Mouse (Mus musculus) splenic B cell, adult 2 months (primary cell): ENCODE data around the gene Glyr1.

Experiments
- DNase-seq: peaks from one replicate; pipeline ENCODE4 v3.0.0-alpha.2; 2011; ENCODE audit warnings: low read depth, low spot score
- H3K27me3 ChIP-seq: 2 replicates; pipeline ENCODE4 v1.6.1; 2012; ENCODE audit warnings: mild to moderate bottlenecking, low read length, moderate library complexity, mixed read lengths; ENCODE audit not compliant: control insufficient read depth, poor library complexity, insufficient read depth, severe bottlenecking
- H3K36me3 ChIP-seq: 2 replicates; pipeline ENCODE4 v1.6.1; 2012; ENCODE audit warnings: mild to moderate bottlenecking, low read length, moderate library complexity, mixed read lengths; ENCODE audit not compliant: control insufficient read depth, poor library complexity, insufficient read depth, severe bottlenecking

Gene Glyr1

DNA sequence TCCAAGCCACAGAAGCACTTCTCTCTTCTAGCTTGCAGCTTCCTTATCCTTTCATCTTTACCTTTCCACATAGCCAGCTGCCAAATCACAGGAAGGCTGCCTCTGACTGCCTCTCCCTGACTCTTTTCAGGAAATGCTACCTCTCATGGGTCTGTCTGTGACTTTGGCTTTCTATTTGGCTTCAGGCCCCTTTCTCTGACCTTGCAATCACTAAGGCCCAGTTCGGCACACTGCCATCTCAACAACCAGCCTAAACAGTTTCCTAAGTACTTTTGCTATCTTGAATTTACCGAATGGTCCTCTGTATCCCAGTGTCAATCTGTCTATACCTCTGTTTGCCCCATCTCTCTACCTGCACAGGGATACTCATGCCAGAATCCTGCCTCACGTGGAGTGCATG, 14.1 kb downstream of the Glyr1 start:
- H3K36me3 ChIP-seq: peaks cover 18% of the 10 kb centered on the region
- H3K27me3 ChIP-seq: no peaks in the 10 kb centered on the region
- no peak for DNase-seq

DNA sequence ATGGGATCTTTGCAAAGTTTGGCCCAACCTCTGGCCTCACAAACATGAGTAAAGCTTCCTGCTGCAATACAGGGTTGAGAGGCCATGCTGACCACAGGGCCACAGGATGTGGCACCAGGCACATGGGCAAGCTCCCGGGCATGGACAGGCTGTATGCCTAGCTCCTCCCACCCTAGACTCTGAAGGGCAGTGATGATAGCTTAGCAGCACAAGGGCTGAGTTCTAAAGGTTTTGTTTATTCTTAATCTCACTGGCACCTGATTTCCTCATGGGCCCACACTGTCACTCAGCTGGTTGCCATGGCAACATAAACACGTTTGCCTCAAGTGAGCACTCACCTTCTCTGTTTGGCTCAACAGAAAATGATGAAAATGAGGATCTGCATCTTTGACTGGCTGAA, 19.8 kb downstream of the Glyr1 start:
- no peaks in the 10 kb centered on the region for H3K27me3 ChIP-seq
- peak; percentile 62 for DNase-seq
- peaks cover 33% of the 10 kb centered on the region for H3K36me3 ChIP-seq

DNA sequence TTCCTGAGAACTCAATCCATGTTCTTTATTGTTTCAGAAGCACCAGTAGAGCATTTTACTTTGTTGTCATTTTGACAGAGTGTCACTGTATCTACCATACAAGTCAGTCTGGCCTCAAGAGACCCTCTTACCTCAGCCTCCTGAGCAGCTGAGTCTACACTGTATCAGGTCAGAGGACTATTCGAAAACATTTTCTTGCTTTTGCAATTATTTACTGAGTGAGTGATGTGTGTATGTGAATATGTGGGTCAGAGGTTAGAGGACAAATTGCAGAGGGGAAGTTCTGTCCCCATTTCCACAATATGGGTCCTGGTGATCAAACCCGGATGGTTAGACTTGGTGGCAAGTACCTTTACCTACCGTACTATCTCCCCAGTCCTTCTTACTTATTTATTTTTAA, 25.6 kb downstream of the Glyr1 start:
- H3K27me3 ChIP-seq: no peaks in the 10 kb centered on the region; the same call in 1 of the 2 replicates
- peaks cover 26% of the 10 kb centered on the region for H3K36me3 ChIP-seq
- DNase-seq: no peak

DNA sequence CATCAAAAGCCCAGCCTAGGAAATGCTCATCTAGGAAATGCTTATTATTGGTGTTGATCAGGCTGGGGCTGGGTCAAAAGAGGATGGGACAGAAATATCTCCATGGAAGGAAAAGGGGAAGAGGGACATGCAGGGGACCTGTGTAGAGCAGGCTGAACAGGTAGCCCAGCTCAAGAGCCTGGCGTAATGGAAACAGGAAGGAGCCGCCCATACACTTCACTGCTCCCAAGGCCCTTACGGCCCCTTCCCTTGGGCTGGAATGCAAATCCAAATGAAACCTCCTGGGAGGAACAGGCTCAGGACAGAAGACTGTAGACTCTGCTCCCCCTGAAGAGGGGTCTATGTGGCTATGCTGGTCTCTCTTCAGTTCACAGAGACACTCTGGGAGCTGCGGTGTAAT, 35.1 kb downstream of the Glyr1 start:
- no peaks in the 10 kb centered on the region for H3K27me3 ChIP-seq
- peak; percentile 29 for DNase-seq

DNA sequence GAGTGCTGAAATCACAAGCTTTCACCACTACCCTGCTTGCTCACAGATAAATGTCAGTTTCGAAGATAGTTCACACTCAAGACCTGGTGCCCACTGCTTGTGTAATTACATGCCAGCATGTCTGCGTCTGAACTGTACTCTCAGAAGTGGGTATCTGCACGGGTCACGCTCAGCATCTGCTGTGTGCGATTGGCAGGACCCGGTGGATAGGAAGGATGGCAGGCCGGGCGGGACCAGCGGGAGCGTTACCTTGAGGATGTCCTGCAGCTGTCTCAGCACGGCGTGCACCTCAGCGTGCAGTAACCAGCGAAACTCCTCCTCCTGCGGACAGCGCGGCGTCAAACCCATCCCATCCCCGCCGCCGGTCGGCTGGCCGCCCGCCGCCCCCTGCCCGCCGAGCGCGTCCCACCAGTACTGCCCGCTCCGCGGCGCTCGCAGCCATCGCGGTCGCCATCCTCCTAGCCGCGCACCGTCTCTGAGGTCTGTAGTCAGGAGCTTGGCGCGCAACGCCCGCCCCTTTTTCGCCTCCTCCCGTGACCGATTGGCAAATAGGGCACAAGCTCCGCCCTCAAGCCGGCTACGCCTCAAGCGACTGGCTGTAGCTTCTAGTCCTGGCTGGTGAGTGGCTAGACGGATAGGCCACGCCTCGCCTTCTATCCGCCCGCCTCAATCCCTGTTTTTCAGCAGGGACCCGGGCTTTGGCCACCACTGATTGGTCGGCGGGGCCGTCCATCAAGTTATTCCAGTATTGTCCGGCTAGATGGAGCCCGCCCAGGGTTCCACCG, 36.4 kb downstream of the Glyr1 start, which contains the start of gene Rogdi:
TSS of gene Rogdi (minus strand) at position 500 of the 785 bp plus-strand sequence.
- H3K36me3 ChIP-seq: peaks cover 2% of the 10 kb centered on the region
- H3K27me3 ChIP-seq: no peaks in the 10 kb centered on the region
- DNase-seq: peak; percentile 97

More for the DNA sequence above, 35.1 kb downstream of the Glyr1 start:
- peaks cover 7% of the 10 kb centered on the region for H3K36me3 ChIP-seq

DNA sequence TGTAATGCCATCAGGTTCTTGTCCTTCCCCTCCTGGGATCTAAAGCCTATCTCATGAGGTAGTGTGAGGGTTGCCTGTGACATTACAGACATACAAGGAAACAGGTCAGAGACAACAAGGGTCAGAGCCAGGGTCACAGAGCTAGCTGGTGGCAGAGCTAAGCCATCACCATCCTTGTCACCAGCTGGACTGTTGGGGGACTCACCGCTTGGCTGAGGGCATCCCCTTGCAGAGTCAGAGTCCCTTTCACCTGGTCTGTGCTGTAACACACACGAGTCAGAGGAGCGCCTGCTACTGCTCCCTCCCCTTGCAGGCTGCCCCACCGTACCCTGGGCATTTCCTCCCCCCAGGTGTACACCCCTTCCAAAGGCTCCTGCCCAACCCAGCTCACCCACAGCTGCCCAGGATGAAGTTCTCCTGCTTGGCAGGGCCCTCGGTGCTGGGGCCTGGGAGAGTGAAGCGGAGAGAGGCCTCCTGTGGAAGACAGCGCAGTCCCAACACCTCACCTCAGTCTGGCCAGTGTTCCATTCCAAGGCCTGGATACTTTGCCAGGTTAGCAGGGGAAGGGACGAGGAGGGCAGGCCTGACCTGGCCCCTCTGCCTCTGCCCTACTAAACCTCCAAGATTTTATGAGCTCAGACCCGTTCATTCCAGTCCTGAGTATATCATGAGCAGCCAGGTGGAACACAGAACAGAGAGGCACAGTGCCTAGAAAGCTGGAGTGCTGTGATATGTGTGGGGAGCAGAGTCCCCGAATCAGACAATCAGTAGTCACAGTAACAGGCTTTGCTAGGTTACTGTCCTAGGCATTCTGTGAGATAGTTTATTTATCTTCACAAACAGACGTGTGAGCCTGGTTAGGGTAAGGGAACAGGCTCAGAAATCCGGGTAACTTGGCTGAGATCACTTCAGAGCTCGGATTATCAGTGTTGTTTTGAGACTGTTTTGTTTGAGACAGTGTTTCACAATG, 37.3 kb downstream of the Glyr1 start:
- H3K36me3 ChIP-seq: peaks cover 1% of the 10 kb centered on the region
- H3K27me3 ChIP-seq: no peaks in the 10 kb centered on the region
- peak; percentile 13 for DNase-seq

DNA sequence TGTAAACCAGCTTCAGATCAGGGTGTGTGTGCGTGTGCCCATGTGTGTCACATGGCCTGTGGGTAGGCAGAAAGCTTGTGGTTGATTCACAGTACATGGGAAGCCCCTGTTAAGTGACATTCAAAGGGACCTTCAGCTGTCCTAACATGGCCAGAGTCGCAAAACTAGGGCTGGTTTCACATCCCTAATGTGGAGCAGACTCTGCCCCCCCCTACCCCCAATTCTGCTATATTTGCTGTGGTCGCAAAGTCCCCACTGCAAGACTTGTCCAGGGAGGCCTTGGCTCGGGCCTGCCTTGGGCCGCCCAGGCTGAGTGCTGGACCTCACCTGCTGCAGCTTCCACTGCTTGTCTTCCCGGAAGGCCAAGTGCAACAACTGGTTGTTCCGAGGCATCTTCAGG, 38.4 kb downstream of the Glyr1 start:
- peak; percentile 88 for DNase-seq
- H3K36me3 ChIP-seq: peaks cover 1% of the 10 kb centered on the region
- H3K27me3 ChIP-seq: no peaks in the 10 kb centered on the region

DNA sequence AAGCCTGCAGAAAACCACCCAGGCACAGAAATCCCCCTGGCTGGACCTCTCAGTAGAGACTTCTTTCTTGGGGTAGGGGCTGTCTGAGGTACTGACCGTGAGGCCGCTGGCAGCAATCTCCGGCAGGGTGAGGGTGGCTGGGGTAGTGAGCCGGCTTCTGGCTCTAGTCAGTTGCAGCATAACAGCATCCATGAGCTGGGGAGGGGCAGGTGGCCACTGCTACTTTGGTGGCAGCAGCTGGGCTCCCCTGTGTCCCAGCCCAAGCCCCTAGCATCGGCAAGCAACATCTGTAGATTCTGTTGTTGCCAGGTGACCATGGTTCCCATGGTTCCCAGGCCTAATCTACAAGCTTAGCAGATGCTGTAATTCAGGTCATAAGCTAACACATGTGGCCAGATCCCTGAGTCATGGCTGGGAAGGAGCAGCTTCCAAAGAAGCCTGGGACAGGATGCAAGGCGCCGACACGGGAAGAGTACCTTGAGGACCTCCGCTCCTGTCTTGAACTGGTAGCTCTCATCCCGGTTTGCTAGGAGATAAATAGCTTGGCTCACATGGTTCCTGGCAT, 39.2 kb downstream of the Glyr1 start:
- Histone ChIP-seq H3K27me3 (no peaks in the 10 kb centered on the region), H3K36me3 (peaks cover 1% of the 10 kb centered on the region)
- no peak for DNase-seq

DNA sequence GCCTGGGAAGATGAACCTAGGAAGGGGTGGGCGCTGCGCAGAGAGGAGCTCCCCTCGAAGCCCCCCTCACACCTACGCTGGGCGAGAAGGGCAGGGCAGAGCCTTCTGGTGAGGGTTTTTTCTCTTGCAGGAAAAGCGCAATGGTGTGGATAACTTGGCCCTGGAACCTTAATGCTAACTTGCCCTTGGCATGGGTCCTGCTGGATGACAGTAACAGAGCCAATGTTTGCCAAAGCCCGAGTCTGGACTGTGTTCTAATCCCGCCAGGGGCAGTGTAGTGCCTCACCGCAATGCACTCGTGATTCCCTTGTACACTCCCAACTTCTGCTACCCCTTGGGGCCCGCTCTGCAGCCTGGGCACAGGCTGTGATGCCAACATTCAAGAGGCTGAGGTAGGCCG, 41.6 kb downstream of the Glyr1 start:
- H3K36me3 ChIP-seq: no peaks in the 10 kb centered on the region; the same call in 1 of the 2 replicates
- no peak for DNase-seq
- H3K27me3 ChIP-seq: no peaks in the 10 kb centered on the region

DNA sequence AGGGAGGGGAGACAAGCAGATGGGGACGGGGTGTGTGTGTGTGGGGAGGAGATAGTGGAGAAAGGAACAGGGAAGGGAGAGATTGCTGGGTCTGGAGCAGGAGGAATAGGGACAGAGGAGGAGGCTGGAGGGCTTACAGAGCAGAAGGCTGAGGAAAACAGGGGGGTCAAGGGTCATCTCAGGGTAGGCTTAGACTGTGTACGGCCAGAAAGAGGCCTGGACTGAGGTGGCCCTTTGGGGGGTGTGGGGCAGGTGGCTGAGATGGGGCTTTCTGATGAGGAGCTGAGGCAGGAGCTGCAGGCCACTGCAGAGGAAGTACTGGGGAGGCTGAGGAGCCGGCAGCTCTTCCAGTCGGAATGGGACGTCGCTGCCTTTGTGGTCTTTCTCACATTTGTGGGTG, 42.2 kb downstream of the Glyr1 start:
- H3K27me3 ChIP-seq: no peaks in the 10 kb centered on the region
- H3K36me3 ChIP-seq: no peaks in the 10 kb centered on the region; the same call in 1 of the 2 replicates
- no peak for DNase-seq

DNA sequence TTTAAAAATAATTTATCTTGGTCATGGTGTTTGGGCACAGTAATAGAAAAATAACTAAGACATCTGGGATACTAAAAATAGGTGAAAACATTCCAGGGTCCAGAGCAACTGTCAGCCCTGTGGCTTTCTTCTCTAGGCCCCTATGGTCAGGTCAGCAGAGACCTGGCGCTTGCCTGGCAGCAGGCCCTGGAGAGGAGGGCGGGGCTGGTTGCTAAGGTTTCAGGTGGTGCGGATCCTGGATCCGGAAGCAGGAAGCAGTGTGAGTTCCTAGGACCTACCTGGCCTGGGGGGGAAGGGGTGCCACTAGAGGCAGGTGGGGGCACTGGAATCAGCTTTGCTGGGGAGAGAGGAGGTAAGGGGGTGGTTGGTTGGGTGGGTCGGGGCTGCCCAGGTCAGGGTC, 42.6 kb downstream of the Glyr1 start, which contains the start of gene Smim22:
TSS of gene Smim22 (plus strand) at position 222 of the 400 bp plus-strand sequence.
- Histone ChIP-seq H3K36me3 (no peaks in the 10 kb centered on the region; the same call in 1 of the 2 replicates), H3K27me3 (no peaks in the 10 kb centered on the region)
- no peak for DNase-seq

DNA sequence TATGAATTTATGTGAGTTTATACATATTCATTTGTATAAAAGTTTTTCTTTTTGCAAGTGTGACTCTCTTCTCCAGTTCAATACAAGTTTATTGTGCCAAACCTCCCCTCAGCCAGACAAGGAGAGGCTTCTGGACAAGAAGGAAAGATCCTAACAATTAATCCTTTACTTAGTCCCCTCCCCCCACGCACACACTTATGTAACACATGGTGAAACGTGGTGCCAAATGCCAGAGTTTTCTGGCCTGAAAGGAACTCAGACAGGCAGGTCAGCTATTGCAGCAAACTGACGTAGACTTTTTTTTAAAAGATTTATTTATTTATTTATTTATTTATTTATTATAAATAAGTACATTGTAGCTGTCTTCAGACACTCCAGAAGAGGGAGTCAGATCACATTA, 49.1 kb downstream of the Glyr1 start:
- no peak for DNase-seq
- Histone ChIP-seq H3K36me3 (no peaks in the 10 kb centered on the region), H3K27me3 (no peaks in the 10 kb centered on the region)

DNA sequence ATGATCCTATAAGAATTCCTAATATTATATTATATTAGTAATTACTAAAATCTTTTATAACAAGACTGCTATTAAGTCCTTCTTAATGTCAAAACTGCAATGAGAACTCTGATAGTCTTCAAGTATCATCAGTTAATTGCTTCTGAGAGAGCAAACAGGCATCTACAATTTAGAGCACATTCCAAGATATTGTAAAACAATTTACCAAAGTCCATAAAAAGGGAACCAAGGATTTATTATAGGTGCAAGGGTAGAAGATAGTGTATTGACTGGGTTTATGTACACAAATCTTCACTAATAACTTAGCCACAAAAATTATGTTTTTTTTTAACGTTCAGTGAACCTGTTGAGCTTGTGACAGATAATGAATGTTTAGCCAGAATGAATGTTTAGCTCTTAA, 50.7 kb downstream of the Glyr1 start:
- DNase-seq: no peak
- no peaks in the 10 kb centered on the region for H3K36me3 ChIP-seq
- H3K27me3 ChIP-seq: no peaks in the 10 kb centered on the region

DNA sequence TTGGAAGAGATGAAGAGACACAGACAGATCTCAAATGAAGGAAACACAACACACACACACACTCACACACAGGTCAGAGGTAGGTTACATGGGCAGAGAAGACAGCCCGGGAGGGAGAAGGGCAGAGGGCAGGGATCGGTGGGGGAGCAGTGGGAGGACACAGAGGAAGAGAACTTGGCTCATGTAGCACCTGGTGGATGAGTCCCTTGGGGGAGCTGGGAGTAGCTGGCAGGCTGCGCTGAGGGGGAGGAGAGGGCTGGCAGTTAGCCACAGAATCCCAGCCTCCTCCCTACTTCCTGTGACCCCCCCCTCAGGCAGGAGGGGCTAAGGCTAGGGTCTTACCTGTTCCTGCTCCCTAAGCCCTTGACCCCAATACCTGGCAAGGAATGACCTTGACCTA, 52.1 kb downstream of the Glyr1 start, which contains the start of gene Sept12:
TSS of gene Sept12 (minus strand) at position 300 of the 400 bp plus-strand sequence.
- Histone ChIP-seq H3K27me3 (no peaks in the 10 kb centered on the region), H3K36me3 (no peaks in the 10 kb centered on the region)
- DNase-seq: no peak
